Mouse (Mus musculus) urinary bladder, postnatal 10 days (tissue): ENCODE data around the gene Nlrx1.
"Not testable (repeated sequence)": the region's sequence is repeated elsewhere in the genome, so short reads cannot be mapped to it uniquely, and the experiment has no call there.

ENCODE experiments used
- DNase-seq: peaks from one replicate; pipeline ENCODE4 v3.0.0; 2022; ENCODE audit warnings: low spot score

Gene Nlrx1

GRCm38 (mm10) chr9:44268432-44268831 is at the start of gene Nlrx1:
Gene Nlrx1 (minus strand): TSS chr9:44268599.
- no peak for DNase-seq

GRCm38 (mm10) chr9:44317452-44317851 is 49.1 kb upstream of the Nlrx1 start:
- no peak for DNase-seq

DNA sequence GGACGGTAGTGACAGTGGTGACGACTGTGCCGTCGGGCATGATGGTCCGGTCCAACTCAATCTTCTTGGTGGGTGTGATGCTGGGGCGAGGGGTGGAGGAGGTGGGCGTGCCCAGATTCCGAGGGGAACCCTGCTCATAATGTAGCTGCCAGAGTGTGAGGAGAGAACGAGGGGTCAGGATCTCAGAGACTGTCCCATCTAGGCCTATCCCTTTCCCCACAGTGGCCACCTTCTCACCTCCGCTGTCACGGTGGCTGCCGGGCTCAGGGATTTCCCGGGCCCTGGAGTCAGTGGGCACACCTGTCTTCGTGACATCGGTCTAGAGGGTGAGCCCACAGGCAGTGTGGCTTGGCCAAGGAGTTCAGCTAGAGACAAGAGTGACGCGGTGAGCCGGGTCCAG is 46.5 kb upstream of the Nlrx1 start:
- DNase-seq = no peak

DNA sequence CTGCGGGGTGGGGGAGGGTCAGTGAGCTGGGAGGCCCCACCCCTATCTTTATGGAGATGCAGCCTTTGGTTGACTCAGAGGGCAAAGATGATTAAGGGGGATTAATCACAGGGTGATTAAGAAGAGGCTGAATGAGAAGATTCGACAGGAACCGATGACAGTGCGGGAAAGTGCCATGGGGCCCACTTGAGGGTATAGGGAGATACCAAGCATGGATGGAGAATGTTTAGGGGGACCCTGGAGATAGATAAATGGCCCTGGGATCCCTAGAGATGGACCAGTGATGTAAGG is 45.8 kb upstream of the Nlrx1 start:
- no peak for DNase-seq

DNA sequence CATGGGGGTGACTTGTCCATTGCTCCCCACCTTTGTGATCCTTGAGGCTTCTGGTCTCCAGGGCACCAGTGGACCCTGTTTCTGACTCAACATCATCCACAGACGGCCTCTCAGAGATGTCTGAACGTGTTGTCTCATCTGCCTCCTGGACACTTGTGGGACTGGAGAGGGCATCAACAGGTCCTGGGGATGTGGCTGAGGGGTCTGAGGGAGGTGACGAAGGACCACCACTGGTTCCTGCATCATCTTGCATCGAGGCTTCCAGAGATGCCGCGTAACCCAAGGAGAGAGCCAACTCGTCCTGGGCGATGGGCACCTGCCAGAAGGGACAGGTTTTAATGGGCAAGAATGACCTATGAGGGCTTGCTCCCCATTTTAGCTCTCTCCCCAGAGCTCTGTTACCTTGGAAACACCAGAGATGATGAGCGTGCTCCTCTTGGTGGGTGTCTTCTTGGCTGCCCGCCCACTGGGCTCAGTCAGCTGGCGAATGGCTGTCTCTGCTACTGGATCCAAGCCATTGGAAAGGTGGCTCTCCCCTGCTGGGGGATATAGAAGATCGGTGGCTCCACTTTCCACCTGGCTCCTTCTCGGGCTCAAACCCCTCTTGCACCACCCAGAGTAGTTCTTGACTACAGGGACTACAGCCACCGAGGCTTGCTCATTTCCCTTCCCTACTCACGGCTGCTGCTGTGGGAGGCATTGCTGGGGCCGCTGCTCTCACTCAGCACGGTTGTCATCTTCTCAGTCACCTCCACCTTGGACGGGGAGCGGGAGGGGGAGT is 45.3 kb upstream of the Nlrx1 start:
- DNase-seq = no peak

DNA sequence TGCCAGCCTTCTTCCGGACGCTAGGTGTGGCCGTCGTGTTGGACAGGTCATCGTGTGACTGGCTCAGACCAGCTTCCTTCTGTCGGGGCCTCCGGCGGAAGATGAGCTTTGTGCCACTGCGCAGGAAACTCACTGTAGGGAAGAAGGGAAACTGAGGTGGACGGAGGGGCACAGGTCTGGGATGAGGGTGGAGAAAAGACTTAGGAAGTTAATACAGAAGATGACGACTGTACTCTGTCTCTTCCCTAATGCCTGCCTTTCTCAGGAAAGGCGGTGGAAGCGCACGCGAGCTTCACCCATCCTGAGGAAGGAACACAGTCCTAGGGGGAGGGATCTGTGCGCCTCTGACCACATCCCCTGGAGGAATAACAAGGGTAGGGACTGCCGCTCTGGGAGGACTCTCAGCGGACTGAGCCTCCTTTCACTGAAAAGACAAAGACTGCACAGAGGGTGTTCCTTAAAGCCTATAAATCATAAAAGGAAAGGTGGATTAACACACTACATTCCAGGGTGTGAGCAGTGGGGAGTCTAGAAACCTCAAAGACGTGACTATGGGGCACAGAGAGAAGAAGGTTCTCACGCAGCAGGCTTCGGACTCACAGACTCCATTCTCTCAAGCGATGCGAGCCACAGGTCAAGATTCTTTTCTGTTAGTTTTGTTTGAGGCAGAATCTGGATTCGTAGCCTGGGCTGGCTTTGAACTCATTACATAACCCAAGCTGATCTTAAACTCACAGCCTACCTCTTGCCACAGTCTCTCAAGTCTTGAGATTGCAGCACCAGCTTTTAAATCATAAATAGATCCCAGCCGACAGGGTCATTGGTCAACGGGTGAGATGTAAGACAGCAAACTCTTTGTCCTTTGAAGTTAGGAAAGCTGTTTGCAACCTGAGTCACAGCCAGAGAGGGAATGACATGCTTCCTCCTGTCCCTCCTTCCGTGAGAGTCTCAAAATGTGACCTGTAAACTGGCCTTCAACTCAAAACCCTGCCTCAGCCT is 43.0 kb upstream of the Nlrx1 start:
- DNase-seq = no peak

DNA sequence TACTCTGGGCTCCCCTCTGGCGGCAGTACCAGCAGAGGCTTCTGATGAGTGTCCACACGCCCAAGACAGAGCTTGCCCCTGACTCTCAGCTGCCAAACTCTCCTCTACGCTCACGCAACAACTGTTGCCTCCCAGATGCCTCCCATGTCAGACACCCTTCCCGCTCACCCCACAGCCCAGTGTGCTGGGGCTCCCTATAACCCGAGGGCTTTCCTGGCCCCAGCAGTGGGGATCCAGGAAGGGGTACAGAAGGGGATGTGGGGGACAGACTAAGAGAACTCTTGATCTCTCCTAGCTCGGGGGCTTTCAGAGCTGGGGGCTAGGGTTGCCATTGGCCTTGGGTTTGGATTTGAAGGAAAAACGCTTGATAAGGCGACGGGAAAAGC is 42.3 kb upstream of the Nlrx1 start:
- no peak for DNase-seq

DNA sequence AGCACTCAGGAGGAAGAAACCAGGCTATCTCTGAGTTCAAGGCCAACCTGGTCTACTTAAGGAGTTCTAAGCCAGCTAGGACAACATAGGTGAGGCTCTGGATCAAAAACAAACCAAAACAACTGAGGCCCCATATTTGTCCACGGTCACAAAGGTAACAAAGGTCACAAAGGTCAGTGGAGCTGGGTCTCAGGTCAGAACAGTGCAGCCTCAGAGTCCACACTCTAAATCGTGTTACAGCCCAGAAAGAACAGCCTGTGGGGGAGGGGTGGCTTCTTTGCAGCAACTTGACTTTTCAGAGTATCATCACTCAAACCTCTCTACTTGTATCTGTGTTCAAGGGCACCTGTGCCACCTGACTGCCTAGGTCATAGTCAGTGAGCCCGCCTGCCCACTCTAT is 41.4 kb upstream of the Nlrx1 start:
- no peak for DNase-seq

DNA sequence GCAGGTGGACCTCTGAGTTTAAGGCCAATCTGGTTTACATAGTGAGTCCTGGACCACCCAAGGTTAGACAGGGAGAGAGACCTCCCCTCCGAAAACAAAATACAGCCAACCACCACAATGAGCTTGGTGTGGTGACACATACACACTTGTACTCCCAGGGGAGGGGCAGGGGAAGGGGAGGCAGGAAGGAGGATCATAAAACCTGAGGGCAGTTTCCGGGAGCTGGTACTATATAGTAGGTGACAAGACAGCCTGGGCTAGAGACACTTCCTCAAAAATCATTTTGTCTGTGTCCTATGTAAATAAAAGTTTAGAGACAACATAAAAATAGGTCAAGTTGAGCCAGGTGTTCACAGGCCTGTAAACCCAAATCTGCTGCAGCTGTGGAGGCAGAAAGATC is 38.8 kb upstream of the Nlrx1 start:
- DNase-seq = no peak

DNA sequence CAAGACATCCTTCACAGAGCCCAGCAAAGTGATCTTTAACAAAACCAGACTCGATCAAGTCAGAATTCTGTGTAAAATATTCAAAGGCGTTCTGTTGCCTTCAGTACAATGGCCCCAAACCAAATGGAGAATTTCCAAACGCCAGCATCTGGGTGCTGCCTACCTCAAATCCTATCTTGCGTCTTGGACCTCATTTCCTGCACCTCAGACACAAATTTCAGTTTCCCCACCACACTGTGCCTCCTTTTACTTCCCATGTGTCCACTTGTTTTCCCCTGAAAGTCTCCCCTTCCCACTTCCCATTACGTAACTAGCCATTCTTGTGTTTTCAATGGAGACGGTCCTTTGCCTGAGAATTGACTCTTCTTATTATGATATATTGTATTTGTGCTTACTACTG is 38.1 kb upstream of the Nlrx1 start:
- no peak for DNase-seq

DNA sequence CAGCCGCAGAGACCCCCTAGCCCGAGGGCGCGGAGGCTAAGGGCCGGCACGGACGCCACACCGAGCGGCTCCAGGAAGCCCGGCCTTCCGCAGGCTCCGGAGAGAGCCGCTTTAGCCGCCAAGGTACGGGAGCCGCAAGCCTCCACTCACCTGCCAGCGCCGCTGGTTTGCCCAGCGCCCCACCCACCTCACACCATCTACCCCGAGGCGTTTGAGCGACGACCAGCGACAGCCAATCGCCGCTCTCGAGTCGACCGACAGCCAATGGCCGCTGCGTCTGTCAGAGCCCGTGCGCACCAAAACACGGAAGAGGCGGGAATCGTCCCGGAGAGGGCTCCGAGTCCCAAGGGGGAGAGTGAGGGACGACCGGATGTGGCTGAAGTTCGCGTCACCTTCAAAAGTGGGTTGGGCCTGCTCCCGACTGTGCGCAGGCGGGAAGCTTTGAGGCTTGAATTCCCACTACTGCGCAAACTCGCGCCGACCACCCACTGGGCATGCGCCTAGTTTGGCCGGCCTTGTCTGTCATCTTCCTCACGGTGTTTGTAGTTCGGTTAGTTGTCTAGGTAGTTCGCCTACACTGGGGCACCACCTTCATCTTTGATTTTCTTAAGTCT is 37.2 kb upstream of the Nlrx1 start, which contains the start of gene Hinfp:
Gene Hinfp, minus strand, starts transcription at position 206 of the 614 bp plus-strand sequence.
- DNase-seq = peak; percentile 96

DNA sequence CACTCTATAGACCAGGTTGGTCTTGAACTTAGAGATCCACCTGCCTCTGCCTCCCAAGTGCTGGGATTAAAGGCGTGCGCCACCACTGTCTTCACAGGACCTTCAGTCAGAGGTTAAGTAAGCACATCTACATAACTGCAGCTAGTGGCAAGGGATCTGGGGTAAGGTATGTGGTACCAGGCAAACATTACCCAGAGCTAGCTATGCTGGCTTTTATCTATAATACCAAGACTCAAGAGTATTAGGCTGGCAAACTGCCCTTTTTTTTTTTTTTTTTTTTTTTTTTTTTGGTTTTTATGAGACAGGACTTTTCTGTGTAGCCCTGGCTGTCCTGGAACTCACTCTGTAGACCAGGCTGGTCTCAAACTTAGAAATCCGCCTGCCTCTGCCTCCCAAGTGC is 31.6 kb upstream of the Nlrx1 start:
- DNase-seq = not testable (repeated sequence)

DNA sequence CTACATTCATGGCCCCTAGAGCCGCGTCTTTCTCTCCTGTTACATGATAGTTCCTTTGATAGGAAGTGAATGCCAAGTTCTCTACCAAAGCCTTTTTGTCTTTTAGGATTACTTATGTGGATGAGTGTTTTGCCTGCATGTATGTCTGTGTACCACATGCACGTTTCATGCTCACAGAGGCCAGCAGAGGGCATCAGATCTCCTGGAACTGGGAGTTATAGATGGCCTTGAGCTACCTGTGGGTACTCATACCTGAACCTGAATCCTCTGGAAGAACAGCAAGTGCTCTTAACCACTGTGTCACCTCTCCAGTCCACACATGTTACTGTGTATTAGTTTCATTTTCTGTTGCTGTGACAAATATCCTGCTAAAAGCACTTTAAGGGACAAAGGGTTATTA is 24.1 kb upstream of the Nlrx1 start:
- DNase-seq = no peak

- no peak for DNase-seq
Observed at GRCm38 (mm10) chr9:44288959-44289291, 20.5 kb upstream of the Nlrx1 start.

- DNase-seq = no peak
Observed at GRCm38 (mm10) chr9:44288076-44288958, 19.9 kb upstream of the Nlrx1 start, which contains the start of gene Abcg4. Gene Abcg4 (minus strand): TSS chr9:44288615.

GRCm38 (mm10) chr9:44287401-44288075 is 19.1 kb upstream of the Nlrx1 start:
- no peak for DNase-seq

- DNase-seq = no peak
Observed at GRCm38 (mm10) chr9:44287003-44287400, 18.6 kb upstream of the Nlrx1 start.

GRCm38 (mm10) chr9:44286256-44286850 is 18.0 kb upstream of the Nlrx1 start:
- no peak for DNase-seq

- no peak for DNase-seq
Observed at GRCm38 (mm10) chr9:44283183-44283582, 14.8 kb upstream of the Nlrx1 start.

- no peak for DNase-seq
Observed at GRCm38 (mm10) chr9:44269973-44270372, 1.6 kb upstream of the Nlrx1 start.

DNA sequence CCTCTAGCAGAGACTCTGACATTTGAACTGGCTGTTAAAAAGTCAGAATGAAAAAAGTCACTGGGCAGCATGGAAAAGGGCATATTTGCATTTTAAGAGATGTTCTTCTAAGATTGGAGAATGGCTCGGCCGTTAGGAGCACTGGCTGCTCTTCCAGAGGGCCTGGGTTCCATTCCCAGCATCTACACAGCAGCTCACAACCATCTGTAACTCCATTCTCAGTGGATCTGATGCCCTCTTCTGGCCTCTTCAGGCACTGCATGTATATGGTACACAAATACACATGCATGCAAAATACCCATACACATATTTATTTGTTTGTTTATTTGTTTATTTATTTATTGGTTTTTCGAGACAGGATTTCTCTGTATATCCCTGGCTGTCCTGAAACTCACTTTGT is 678 bp upstream of the Nlrx1 start:
- no peak for DNase-seq
